Mouse (Mus musculus) fat pad, adult 2 months (tissue): ENCODE results near the gene Serpine2.
A peak's percentile ranks its signal among the peaks of the same experiment; 100 is the strongest.

Experiments used
- DNase-seq: peaks from one replicate; pipeline ENCODE4 v3.0.0-alpha.2; 2011; ENCODE audit warnings: low read depth, low spot score; ENCODE audit errors: extremely low read depth

Gene Serpine2

DNA sequence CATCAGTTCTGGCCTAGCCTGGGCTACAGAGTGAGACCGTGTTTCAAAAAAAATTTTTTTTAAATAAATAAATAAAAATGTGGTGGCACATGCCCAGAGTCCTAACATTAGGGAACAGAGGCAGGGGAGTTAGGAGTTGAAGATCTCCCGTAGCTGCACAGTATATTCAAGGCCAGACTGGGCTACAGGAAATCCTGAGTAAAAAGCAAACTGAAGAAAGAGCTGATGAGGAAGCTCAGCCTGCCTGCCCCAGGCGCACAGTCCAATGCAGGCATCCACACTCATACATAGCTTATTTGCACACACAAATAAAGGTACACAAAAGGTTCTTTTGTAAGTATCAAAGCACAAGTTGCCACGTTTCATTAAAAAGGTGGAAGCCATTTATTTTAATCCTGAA lies 103.4 kb downstream of the Serpine2 start:
- DNase-seq = no peak

DNA sequence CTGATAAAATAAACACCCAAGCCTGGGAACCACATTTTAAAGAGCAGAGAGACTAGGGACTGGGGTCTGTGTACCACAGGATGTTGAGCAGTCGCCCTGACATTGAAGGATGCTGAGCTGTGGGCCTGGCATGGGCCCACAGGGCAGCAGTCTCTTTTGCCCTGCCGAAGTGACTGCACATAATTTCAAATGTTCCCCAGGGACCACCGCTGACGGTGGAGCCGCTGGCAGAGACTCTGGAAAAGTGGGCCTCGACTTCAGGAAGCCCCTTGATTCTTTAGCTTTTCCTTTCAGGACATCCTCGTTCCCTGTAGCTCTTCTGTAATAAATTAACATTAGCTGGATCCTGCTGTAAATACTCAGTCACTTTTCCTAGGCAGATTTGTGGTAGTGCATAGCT lies 103.8 kb downstream of the Serpine2 start:
- DNase-seq = no peak

DNA sequence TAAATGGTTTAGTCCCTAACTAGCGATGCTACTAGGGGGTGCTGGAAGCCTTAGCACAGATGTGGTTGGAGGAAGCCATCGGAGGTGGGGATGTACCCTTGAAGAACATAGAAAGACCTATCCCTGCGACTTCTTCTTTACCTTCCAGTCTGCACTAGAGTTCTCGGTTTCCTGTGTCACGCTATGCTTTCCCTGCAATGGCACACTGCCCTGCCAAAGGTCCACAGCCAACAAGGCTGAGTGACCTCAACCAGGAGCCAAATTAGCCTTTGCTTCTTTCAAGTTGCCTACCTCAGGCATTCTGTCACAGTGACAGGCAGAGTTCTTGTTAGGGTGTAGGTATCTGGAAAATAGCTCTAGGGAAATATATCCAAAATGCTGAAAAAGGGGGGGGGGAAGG lies 104.6 kb downstream of the Serpine2 start:
- DNase-seq = no peak

DNA sequence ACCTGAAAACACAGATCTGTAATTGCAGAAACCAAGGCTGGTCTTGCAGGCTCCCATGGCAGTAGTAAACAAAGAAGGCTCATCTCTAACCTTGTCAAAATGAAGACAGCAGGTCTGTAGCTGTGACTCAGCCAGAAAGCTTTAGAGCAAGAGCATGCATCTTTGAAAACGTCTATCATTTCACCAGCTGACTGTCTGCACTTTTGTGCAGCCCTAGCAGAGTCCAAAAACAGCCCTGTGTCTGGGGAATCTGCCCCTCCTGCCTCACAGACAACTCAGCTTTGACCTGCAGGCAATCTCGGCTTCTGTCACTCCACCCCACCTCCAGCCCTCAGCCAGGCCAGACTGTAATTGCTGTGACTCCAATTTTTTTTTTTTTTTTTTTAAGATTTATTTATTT lies 105.6 kb downstream of the Serpine2 start:
- no peak for DNase-seq

DNA sequence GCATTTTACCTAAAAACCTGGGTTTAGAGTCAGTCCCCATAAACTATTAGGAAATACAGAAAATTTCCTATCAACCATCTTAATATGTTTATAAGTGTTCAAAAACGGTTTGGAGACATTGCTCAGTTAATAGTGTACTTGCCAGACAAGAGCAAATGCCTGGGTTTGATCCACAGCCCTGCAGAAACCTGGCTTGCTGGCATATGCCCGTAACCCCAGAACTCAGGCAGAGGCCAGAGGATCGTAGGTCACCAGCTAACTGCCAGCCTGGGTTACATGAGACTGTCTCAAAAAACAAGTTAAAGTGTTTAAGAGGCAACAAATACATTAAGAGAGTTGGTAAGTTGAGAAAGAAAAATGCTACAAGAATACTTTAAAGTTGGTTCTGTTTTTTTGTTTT lies 106.0 kb downstream of the Serpine2 start:
- DNase-seq = no peak

DNA sequence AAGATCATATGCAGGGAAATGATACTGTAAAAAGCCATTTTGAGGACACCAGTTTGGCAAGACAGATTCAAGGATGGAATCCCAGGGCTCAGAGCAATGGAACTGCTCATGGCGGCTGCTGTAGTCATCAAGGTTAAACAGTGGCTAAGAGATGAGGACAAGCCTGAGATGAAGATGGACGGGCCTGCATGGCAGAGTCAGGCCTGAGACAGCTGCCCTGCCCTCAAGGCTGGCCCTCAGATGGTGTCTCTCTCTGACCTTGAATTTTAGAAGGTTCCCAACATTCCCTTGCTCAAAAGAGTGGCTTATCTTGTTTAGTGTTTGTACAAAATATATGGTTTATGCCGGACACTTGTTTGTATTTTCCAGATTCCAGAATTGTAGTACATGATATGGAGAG lies 107.5 kb downstream of the Serpine2 start:
- DNase-seq = no peak

DNA sequence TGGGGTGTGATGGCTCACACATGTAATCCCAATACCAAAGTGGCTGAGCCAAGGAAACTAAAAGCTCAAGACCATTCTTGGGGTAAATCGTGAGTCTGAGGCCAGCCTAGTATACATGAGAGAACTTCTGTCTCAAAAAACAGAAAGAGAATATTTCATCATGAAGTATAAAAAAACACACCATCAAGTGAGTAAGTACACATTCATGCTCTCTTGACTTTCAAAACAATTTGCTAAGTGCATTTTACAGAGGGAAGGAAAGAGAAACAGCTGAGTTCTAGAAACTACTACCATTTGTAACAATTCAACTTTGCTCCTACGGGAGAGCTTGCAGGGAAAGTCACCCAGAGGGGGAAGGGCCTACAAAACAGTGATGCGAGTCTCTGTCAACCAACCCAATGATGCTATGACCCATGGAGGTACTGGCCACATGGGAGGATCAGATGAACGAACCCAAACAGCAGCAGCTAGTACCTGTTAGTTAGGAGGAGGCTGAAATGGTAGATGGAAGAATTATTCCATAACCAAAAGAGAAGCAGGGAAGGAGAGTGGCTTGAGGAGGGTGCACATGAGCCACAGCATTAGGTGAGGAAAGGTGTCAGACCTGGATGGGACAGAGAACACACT lies 108.2 kb downstream of the Serpine2 start:
- DNase-seq = no peak

DNA sequence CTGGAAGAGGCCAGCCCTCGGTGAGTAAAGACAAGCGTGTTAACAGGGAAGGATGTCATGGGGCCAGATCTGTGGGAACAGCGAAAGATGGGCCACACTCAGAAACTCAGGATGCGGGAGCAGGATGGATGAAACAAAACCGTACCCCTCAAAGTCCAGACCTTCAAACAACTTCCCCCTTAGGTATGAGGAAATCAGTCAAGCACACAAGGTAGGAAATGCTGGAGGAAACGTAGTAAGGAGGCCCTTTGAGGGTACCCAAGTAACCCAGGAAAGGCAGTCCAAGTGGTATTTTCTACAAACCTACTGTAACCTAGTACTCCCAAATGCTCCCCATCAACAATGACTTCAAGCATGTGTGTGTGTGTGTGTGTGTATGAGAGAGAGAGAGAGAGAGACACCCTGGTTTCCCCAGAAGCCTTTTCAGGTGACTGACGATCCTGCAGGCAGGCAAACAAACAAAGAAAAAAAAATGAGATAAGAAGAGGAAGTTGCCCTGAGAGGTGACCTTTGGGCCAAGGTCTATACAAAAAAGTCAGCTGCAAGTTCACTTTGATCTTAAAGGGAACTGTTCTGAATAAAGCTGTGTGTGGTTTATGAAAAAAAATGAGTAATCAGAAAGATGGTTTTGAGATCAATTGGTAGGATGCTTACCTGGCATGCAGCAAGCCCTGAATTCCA lies 108.8 kb downstream of the Serpine2 start:
- no peak for DNase-seq

DNA sequence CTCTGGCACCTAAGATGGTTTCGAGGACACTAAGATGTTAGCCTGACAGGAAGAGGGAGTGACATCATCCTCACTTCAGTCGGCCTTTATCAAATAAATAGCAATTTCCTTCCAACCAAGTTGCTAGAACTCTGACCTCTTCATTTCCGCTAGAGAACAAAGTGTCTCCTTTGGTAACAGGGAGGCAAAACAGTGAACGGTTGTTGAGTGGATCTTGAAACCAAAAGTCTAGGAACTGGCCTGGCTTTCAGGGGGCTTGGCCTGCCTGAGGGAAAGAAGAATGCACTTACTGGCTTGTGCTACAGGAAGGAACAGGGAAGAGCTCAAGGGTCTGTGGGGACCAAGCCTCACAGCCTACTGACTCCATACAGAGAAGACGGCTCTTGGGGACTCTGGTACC lies 109.8 kb downstream of the Serpine2 start:
- no peak for DNase-seq

DNA sequence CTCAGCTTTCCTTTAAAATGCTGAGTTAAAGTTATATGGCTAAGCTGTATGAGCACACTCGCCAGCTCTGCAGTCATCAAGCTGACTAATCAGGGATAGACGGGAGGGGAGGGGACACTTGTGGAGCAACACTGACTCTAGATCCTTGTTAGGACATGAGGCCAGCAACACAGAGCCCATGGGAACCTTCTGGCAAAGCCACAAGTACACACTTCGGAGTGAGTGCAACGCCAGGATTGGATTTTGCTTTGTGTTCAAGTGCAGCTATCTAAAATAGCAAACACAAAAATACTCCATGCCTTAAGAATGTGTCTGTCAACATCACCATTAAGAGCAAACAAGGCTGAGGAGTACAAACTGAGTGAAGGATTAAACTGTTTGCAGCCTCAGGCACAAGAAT lies 114.9 kb downstream of the Serpine2 start:
- peak; percentile 37 for DNase-seq
